Mouse (Mus musculus) neutrophil, adult 65 days (primary cell): ENCODE data around the gene Dnmbp. TPM values are rescaled to one million over a fixed set of nuclear protein-coding genes. Genes with fewer than 3 reads are reported as not detected.

Source experiments
- total RNA-seq: library from RNA; stranded (reverse); gene quantifications from 2 replicates; pipeline ENCODE4 v1.2.4, GENCODE M21; 2023

Dnmbp gene
- total RNA-seq = 19.9 and 26.2 TPM in 2 replicates

GRCm38 (mm10) chr19:43939769-43940689, at the start of gene Dnmbp:
Gene Dnmbp (minus strand): TSS chr19:43940191.

GRCm38 (mm10) chr19:43986069-43986794, 46.2 kb upstream of the Dnmbp start, which contains the start of gene Cpn1:
Gene Cpn1 (minus strand): TSS chr19:43986556.

Other genes with a start within 250 kb of the Dnmbp start
- 5.2 and 6.4 TPM in 2 replicates for gene Cutc, start 187.2 kb downstream of the Dnmbp start, total RNA-seq
- 8.6 and 20.5 TPM in 2 replicates for gene Cox15, start 187.2 kb downstream of the Dnmbp start, total RNA-seq
- 0.54 and 0.66 TPM in 2 replicates for gene Abcc2, start 158.0 kb downstream of the Dnmbp start, total RNA-seq
- not detected in 2 replicates for gene Cpn1, start 46.4 kb upstream of the Dnmbp start, total RNA-seq
- not detected in 2 replicates for gene Cyp2c23, start 89.0 kb upstream of the Dnmbp start, total RNA-seq
- gene Erlin1, start 129.6 kb upstream of the Dnmbp start, total RNA-seq = 25.5 and 27.4 TPM in 2 replicates
- gene Chuk, start 167.3 kb upstream of the Dnmbp start, total RNA-seq = 41.3 and 56.6 TPM in 2 replicates
- gene Cwf19l1, start 195.7 kb upstream of the Dnmbp start, total RNA-seq = 8.1 and 12.4 TPM in 2 replicates
- 56.9 and 64.7 TPM in 2 replicates for gene Bloc1s2, start 206.3 kb upstream of the Dnmbp start, total RNA-seq